Mouse (Mus musculus) telencephalon, adult 2 months (tissue): ENCODE measurements around the gene Atp2b4.

Source experiments
- DNase-seq: peaks from one replicate; pipeline ENCODE4 v3.0.0-alpha.2; 2011; ENCODE audit warnings: low read depth, low spot score

Atp2b4 gene

GRCm38 (mm10) chr1:133800948-133801393 is at the start of gene Atp2b4:
Gene Atp2b4 (minus strand): TSS chr1:133801041.
- DNase-seq, result peak; percentile 86

DNA sequence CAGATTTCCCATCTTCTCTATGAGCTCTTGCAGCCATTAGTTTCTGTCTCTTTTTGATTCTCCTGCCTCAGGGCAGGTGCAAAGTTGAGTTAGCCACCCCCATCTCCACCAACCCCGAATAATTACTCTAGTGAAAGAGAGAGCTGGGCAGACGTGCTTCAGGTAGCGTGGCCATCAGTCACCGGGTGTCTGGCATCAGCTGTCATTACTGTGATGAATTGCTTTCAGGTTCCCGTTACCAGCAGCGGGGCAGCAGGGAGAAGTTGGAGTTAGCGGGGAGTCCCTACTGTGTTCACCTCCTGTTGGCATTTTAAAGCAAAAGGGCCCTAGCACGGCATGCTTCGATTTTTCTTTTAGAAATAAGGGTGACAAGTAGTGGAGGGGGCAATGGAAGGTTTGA is 43.9 kb upstream of the Atp2b4 start:
- no peak for DNase-seq

DNA sequence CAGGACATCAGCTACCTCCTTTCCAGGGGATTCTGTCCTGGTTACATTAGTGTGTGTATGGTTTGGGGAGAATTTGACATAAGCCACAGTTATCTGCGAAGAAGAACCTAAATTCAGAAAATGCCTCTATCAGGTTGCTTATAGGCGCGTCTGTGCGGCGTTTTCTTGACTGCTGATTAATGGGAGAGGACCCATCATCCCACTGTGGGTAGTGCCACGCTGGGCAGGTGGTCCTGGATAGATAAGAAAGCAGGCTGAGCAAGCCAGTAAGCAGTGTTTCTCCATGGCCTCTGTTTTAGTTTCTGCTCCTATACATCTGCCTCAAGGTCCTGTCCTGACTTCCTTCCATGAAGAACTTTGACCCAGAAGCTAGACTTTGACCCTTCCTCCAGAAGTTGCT is 43.1 kb upstream of the Atp2b4 start:
- no peak for DNase-seq

GRCm38 (mm10) chr1:133843370-133843769 is 42.5 kb upstream of the Atp2b4 start:
- no peak for DNase-seq

DNA sequence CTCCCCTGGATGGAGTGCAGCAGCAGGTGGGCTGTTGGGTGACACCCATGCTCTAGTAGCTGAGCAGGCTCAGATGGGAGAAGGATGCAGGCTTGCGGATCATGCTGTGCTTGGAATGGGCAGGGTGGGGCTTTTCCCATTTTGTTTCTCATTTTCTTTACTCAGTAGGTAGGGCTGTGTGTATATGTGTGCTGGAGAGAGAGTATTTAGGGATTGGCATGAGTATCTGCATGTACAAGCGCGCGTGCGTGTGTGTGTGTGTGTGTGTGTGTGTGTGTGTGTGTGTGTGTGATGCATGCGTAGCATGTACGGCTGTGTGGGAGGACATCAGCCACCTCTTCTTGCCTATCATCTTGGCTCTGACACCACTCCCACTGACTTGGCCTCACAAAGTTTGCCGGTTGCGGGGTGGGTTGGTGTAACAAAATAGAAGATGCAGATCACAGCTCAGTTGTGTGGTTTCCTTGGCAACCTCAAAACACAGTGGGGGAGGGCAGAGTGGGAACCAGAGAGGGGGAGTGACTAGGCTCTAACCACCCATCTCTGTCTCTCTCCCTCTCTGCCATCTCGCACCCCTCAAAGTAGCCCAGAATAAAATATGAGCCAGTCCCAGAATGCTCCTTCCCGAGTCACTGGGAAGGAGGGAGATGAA is 41.4 kb upstream of the Atp2b4 start:
- peak; percentile 86 for DNase-seq

GRCm38 (mm10) chr1:133841171-133841926 is 40.5 kb upstream of the Atp2b4 start:
- DNase-seq, result no peak

DNA sequence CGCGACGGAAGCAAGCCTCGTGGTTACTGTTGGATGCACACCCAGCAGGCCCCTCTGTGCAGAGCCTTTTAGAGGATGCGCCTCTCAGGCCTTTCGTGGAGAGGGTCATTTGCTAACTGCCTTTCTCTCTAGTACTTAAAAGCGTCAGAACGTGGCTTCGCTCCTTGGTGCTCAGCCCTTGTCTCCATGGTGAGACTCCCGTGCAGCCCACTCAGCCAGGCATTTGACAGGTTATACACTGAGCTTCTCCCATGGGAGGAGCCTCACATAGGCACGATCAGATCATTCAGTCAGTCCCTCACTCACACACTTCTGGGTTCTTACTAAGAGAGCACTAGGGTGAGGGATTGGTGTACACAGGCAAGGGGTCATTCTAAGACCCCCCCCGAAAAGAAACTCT is 39.7 kb upstream of the Atp2b4 start:
- no peak for DNase-seq

GRCm38 (mm10) chr1:133834309-133834708 is 33.5 kb upstream of the Atp2b4 start:
- no peak for DNase-seq

DNA sequence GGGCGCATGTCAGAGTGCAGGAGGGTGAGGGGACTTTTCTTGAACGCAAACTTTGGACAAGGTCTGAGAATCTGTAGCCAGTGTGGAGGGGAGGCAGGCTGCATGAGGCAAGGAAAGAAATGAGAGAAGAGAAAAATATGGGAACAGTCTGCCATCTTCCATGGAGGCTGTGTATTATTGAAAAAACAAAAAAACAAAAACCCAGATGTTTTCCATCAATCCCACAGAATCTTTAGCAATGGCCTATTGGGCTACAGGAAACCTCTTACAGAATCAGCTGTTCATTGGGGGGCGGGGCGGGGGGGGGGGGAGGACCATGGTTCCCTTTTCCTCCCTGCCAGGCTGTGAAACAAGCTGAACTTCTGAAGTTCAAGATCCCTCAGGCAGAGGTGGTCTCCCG is 31.9 kb upstream of the Atp2b4 start:
- no peak for DNase-seq

- no peak for DNase-seq
Measured at GRCm38 (mm10) chr1:133826193-133826592, 25.4 kb upstream of the Atp2b4 start.

GRCm38 (mm10) chr1:133825543-133825942 is 24.7 kb upstream of the Atp2b4 start:
- no peak for DNase-seq

DNA sequence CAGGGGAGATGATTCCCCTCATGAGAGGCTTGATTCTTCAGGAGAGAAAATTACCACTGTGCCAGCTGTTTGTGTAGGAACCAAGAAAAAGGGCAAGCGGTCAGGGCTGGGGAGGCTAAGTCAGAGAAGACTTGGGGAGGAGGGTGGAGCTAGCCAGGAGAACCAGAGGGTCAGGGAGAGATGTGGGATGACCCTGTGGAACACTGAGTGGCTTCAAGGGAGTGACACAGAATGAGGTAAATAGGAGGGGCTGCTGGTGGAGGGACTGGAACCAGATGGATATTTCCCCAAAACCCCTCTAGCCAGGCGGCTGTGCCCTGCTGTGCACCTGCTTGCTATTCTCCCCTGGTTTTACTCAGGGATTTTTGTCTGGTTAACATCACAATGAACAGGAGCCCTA is 24.3 kb upstream of the Atp2b4 start:
- no peak for DNase-seq

GRCm38 (mm10) chr1:133821144-133821543 is 20.3 kb upstream of the Atp2b4 start:
- DNase-seq, result no peak

- no peak for DNase-seq
Measured at GRCm38 (mm10) chr1:133820100-133820499, 19.3 kb upstream of the Atp2b4 start.

DNA sequence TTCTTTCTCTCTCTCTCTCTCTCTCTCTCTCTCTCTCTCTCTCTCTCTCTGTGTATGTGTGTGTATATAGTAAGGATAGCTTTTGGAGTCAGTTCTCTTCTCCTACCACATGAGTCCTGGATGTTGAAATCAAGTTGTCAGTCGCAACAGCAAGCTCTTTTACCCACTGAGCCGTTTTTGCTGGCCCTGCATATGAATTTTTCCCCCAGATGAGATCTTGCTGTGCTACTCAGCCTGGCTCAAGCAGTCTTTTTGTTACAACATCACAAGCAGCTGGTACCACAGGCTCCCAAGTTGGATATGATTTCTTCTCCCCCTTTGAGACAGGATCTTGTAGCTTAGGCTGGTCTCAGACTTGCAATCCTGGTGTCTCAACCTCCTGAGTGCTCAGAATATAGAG is 17.7 kb upstream of the Atp2b4 start:
- no peak for DNase-seq

GRCm38 (mm10) chr1:133815747-133816491 is 15.1 kb upstream of the Atp2b4 start:
- no peak for DNase-seq

GRCm38 (mm10) chr1:133809376-133809775 is 8.5 kb upstream of the Atp2b4 start:
- no peak for DNase-seq

- no peak for DNase-seq
Measured at GRCm38 (mm10) chr1:133808020-133808419, 7.2 kb upstream of the Atp2b4 start.

DNA sequence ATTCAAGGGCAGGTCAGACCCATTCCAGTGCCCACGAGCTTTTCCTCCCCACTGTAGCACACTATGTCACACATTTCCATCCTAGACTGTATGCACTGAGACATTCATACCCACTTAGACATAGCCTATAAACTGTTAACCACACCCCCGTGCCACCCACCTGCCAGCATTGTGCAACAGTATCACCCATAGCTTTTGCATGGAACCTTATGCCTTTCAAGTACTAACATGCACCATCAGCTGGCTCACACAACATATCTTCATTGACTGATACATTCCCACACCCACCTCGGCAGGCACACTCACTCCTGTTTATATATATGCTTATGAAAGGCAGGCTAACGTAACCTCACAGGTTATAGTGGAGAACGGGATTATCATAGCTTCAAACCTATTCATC is 902 bp upstream of the Atp2b4 start:
- DNase-seq, result no peak

- no peak for DNase-seq
Measured at GRCm38 (mm10) chr1:133800512-133800911, 329 bp downstream of the Atp2b4 start.

GRCm38 (mm10) chr1:133799686-133800445 is 975 bp downstream of the Atp2b4 start:
- no peak for DNase-seq
